Mouse (Mus musculus): ENCODE measurements around the gene Dchs1. TPM values are rescaled to one million over a fixed set of nuclear protein-coding genes. Genes with fewer than 3 reads are reported as not detected.

Dchs1 gene
- 10 to 100 TPM; 30.6 to 34.2 TPM for total RNA-seq (2021)

GRCm38 (mm10) chr7:105787285-105788140 is at the start of gene Dchs1:
TSS of gene Dchs1 (minus strand) at chr7:105787654.
- intact Hi-C loops (cut with DNase I): loop anchor here (2.0 kb wide), 1 partner anchor 13 kb away; no protein-coding TSS in a partner anchor
- peak; percentile 48 for DNase-seq

DNA sequence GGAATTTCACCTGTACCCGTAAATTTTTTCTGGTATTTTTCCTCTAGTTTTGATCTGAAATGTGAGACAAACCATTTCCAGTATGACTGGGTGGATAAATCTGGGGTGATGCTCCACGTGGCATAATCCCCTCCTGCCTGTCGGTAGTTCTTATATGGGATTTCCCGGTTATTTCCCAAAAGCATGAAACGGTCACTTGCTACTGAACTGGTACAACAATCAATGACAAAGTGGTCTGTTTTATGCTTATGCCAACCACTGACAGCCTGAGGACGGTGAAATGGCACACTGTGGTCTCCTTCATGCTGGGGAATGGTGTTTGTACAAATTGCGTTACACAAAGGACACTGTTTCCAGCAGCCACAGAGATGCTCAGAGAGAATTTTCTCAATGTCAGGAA is 36.8 kb upstream of the Dchs1 start:
- intact Hi-C loops (cut with DNase I): no loop called here
- DNase-seq: no peak

DNA sequence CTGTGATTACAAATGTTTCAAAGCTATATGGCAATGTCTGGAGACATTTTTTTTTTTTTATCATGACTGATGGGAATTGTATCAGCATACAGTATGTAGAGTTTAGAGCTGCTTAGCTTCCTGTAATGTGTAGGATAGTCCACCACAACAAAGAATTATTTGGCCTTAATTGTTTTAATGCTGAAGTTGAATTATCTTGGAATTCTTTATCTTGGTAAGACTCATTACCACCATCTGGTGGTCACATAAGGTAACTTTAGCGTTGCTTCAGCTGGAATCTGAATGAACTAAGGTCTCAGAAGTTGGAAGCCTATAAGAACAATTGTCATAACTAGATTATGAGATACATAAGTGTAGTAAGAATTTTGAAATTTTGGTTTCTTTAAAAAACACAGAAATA is 31.0 kb upstream of the Dchs1 start:
- intact Hi-C loops (cut with DNase I): loop anchor here (1.0 to 10.0 kb wide), 3 partner anchors 92 to 424 kb away; no protein-coding TSS in a partner anchor
- DNase-seq: no peak

- intact Hi-C loops (cut with DNase I): loop anchor here (2.0 to 10.0 kb wide), 3 partner anchors 269 to 1230 kb away; no protein-coding TSS in a partner anchor
- no peak for DNase-seq
These were observed 29.3 kb upstream of the Dchs1 start for GRCm38 (mm10) chr7:105816736-105817135.

- intact Hi-C loops (cut with DNase I): loop anchor here (5.0 to 10.0 kb wide), 2 partner anchors 171 to 419 kb away; partner anchors contain the start of genes Arfip2, Gm45799 and Timm10b
- DNase-seq: no peak
These were observed 25.9 kb upstream of the Dchs1 start for GRCm38 (mm10) chr7:105813326-105813725.

DNA sequence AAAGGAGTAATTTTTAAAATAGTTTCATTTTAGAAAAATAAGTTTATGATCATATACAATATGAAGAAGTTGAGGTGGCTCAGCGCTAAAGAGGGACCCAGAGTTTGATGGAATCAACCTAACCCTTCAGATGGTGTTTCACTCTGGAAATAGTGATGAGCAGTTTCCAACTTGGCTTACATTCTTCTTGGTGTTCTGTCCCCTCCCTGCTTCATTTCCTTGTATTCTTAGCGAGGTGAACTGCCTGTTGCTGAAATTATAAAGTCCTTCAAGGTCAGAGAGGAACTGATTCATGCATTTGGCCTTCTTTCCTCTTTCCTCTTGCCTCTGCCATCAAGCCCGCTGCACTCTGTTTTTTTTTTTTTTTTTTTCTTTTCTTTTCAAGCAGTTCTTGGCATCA is 25.1 kb upstream of the Dchs1 start:
- intact Hi-C loops (cut with DNase I): loop anchor here (5.0 to 10.0 kb wide), 2 partner anchors 170 to 418 kb away; partner anchors contain the start of genes Arfip2, Gm45799 and Timm10b
- no peak for DNase-seq

- no peak for DNase-seq
- intact Hi-C loops (cut with DNase I): loop anchor here (2.0 to 10.0 kb wide), 4 partner anchors 75 to 417 kb away; partner anchors contain the start of genes Arfip2, Gm45799, Ilk and Rrp8
These were observed 24.1 kb upstream of the Dchs1 start for GRCm38 (mm10) chr7:105811516-105811915.

DNA sequence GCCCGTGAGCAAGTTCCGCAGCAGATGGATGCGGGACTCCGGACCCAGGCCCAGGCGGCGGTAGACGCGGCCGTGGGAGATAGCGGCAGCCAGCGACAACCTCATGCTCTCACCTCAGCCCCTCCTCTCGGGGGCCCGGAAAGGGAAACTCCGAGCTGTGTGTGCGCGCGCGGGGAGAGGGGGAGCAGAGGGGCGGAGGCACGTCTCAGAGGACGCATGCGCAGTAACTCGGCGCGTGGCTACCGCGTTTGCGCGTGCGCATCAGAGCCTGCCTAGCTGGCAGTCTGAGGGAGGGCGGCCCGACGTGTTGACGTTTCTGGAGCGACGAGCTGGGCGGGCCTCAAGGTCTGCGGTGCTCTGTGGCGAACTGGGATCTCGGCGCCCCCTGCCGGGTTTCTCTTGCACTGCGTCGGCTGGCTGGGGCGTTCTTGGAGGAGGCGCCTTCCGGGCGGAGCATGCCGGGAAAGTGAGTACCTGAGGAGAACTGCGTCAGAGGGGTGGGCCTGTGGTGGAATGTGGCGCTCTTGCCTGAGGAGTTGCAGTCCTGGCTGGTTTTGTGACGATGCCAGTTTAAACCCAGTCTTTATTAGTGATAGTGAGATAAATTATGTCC is 23.5 kb upstream of the Dchs1 start, which contains the start of gene Mrpl17:
Gene Mrpl17 (minus strand): TSS at position 223 of the 613 bp plus-strand sequence.
- intact Hi-C loops (cut with DNase I): loop anchor here (2.0 to 10.0 kb wide), 4 partner anchors 74 to 416 kb away; partner anchors contain the start of genes Arfip2, Gm45799, Ilk and Rrp8
- DNase-seq: peak; percentile 100

GRCm38 (mm10) chr7:105810280-105810876 is 22.9 kb upstream of the Dchs1 start:
- no peak for DNase-seq
- intact Hi-C loops (cut with DNase I): loop anchor here (2.0 to 10.0 kb wide), 4 partner anchors 74 to 416 kb away; partner anchors contain the start of genes Arfip2, Gm45799, Ilk and Rrp8

DNA sequence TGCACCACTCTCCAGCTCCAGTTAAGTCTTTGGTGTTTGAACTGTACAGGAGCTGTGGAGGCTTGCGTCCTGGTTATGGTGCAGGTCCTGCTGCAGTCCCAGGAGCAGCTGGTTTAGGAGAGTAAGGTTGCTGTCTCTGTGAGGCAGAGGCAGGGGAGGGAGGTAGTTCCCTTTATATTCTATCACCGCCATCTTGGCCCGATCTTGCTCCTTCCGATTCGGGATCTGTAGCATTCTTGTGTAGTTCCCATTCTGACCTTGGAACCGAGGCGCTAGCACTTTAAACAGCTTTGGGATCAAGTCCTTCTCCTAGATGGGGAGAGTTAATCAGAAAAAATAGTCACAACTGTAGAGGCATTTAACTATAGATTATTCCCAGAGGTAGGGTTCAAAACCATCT is 22.4 kb upstream of the Dchs1 start:
- intact Hi-C loops (cut with DNase I): loop anchor here (2.0 to 10.0 kb wide), 6 partner anchors 31 to 415 kb away; partner anchors contain the start of genes Arfip2, Cavin3, Gm45799 and Ilk

GRCm38 (mm10) chr7:105808385-105808784 is 20.9 kb upstream of the Dchs1 start:
- intact Hi-C loops (cut with DNase I): loop anchor here (2.0 to 5.0 kb wide), 2 partner anchors 30 to 326 kb away; partner anchors contain the start of gene Cavin3
- no peak for DNase-seq

More for the DNA sequence above, 22.4 kb upstream of the Dchs1 start:
- no peak for DNase-seq

DNA sequence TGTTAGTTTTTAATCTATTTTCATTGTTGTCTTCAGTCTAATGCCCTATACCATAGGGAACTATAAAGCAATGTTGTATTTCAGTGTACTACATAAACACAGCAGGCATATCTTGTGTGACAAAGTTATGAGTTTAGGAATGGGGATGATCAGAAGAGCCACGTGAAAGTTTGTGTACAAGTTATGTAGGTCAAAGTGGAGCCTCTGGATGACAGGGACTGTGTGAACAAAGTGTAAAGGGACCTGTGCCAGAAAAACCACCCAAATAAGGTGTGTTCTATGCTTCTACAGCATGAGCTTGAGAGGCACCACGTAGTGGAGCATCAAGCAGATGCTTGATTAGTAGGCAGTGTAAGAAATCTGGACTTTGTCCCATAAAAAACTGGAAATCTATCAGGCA is 19.3 kb upstream of the Dchs1 start:
- no peak for DNase-seq
- intact Hi-C loops (cut with DNase I): loop anchor here (5.0 kb wide), 1 partner anchor 324 kb away; the partner anchor contains the start of gene Cavin3

- intact Hi-C loops (cut with DNase I): loop anchor here (5.0 kb wide), 1 partner anchor 324 kb away; the partner anchor contains the start of gene Cavin3
- DNase-seq: no peak
These were observed 18.7 kb upstream of the Dchs1 start for GRCm38 (mm10) chr7:105806125-105806524.

DNA sequence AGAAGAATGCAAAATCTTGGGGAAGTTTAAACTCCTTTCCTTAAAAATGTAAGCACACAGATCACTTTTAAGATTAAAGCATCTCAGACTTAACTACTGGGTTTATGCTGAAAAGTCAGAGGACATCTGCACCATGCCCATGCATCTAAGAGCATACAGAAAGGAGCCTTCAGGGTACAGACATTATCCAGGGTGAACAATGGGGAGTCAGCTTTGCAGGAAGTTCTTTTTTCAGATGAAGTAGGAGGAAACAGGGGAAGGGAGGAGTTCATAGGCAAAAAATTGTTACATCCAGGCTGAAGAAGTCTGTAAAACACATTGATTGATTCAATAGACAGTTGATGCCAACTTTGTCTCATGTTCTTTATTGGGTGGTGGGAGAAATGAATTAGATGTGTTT is 16.0 kb upstream of the Dchs1 start:
- DNase-seq: no peak
- intact Hi-C loops (cut with DNase I): no loop called here

GRCm38 (mm10) chr7:105802771-105803170 is 15.3 kb upstream of the Dchs1 start:
- intact Hi-C loops (cut with DNase I): loop anchor here (1.0 kb wide), 1 partner anchor 9 kb away; no protein-coding TSS in a partner anchor
- DNase-seq: no peak

- DNase-seq: no peak
- intact Hi-C loops (cut with DNase I): loop anchor here (1.0 kb wide), 1 partner anchor 9 kb away; no protein-coding TSS in a partner anchor
These were observed 14.9 kb upstream of the Dchs1 start for GRCm38 (mm10) chr7:105802312-105802711.

GRCm38 (mm10) chr7:105796972-105797371 is 9.5 kb upstream of the Dchs1 start:
- no peak for DNase-seq
- intact Hi-C loops (cut with DNase I): no loop called here

DNA sequence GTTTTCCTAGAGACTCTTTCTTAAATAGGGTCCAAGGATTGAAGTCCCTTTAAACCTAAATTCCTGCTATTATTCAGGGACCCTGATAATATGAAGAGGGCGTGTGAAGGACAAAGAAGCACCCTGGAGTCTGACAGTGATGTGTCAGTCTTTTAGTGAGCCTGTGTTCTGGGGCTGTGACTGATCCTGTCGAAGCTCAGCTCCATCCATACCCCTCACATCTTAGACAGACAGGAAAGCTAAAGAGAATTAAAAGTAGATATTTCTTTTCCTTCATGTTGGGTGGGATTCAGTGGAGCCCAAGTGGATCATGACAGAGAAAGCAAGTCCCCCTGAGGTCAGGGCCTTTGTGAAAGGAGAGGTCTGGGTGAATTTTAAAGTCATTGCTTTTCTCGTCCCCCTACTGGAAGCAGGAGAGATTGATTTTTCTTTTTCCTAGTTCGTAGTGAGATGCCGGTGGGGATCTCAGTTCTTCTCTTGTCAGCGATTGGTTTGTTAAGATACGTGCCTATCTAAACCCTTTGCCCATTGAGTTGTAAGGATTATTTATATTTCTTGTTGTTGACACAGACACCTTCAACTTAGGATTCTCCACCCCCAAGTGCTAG is 8.4 kb upstream of the Dchs1 start:
- DNase-seq: no peak
- intact Hi-C loops (cut with DNase I): no loop called here

GRCm38 (mm10) chr7:105793701-105794100 is 6.2 kb upstream of the Dchs1 start:
- intact Hi-C loops (cut with DNase I): loop anchor here (1.0 to 5.0 kb wide), 2 partner anchors 9 to 56 kb away; partner anchors contain the start of genes Ilk and Rrp8
- DNase-seq: peak; percentile 51 to 57

All from heart, postnatal 10 days (tissue).